Mouse (Mus musculus): ENCODE data around the gene Npff. TPM values are rescaled to one million over a fixed set of nuclear protein-coding genes. Genes with fewer than 3 reads are reported as not detected.

Gene Npff
- polyA plus RNA-seq, 1 experiment from 2014 or later: 2.9 TPM

- no peak overlapping the region for H3K4me3 ChIP-seq (ENCODE audit: low read depth, low read length)
- TF ChIP-seq CTCF (IDR thresholded peaks at IDR 0.05; ENCODE audit: low read depth): no peak
- 69% methylated on average over 4 of the region's 4 CpGs for WGBS
- DNase-seq (no peak), ATAC-seq (ENCODE audit: insufficient read depth) (no peak)
- H3K9me3 ChIP-seq (ENCODE audit: low read depth, low read length): no peaks in the 10 kb centered on the region
- H3K27ac ChIP-seq (ENCODE audit: low read depth): no peak overlapping the region
- no peak overlapping the region; the same call in 1 of the 2 replicates for H3K4me2 ChIP-seq
- H3K36me3 ChIP-seq (ENCODE audit: insufficient read depth): peaks cover 45% of the 10 kb centered on the region
- H3K9ac ChIP-seq: no peak overlapping the region
- H3K4me1 ChIP-seq (ENCODE audit: insufficient read depth): peaks cover 9% of the 10 kb centered on the region
- H3K27me3 ChIP-seq (ENCODE audit: insufficient read depth, low read length): no peaks in the 10 kb centered on the region
Observed at GRCm38 (mm10) chr15:102520416-102520815, 4.3 kb downstream of the Npff start.

GRCm38 (mm10) chr15:102519211-102520141 lies 5.3 kb downstream of the Npff start:
- no peak for DNase-seq
- Histone ChIP-seq H3K27ac (ENCODE audit: low read depth) (peak overlapping the region; percentile 99), H3K4me3 (ENCODE audit: low read depth, low read length) (peak overlapping the region; percentile 67), H3K36me3 (ENCODE audit: insufficient read depth) (peaks cover 39% of the 10 kb centered on the region), H3K27me3 (ENCODE audit: insufficient read depth, low read length) (no peaks in the 10 kb centered on the region), H3K9me3 (ENCODE audit: low read depth, low read length) (no peaks in the 10 kb centered on the region), H3K9ac (peak overlapping the region; percentile 74), H3K4me2 (peak overlapping the region; percentile 91), H3K4me1 (ENCODE audit: insufficient read depth) (peaks cover 10% of the 10 kb centered on the region)
- TF ChIP-seq CTCF (IDR thresholded peaks at IDR 0.05; ENCODE audit: low read depth): no peak
- WGBS: 49% methylated on average over 17 of the region's 17 CpGs
- ATAC-seq (ENCODE audit: insufficient read depth): no peak

- H3K9me3 ChIP-seq (ENCODE audit: low read depth, low read length): no peaks in the 10 kb centered on the region
- WGBS: 8% methylated on average over 9 of the region's 9 CpGs
- peaks cover 33% of the 10 kb centered on the region for H3K36me3 ChIP-seq (ENCODE audit: insufficient read depth)
- peak overlapping the region; percentile 74 for H3K9ac ChIP-seq
- H3K27ac ChIP-seq (ENCODE audit: low read depth): peak overlapping the region; percentile 99
- peak overlapping the region; percentile 91 for H3K4me2 ChIP-seq
- DNase-seq: no peak
- peaks cover 10% of the 10 kb centered on the region for H3K4me1 ChIP-seq (ENCODE audit: insufficient read depth)
- H3K27me3 ChIP-seq (ENCODE audit: insufficient read depth, low read length): no peaks in the 10 kb centered on the region
- peak overlapping the region; percentile 67 for H3K4me3 ChIP-seq (ENCODE audit: low read depth, low read length)
- TF ChIP-seq CTCF (IDR thresholded peaks at IDR 0.05; ENCODE audit: low read depth): no peak
- no peak; the same call in 1 of the 2 replicates for ATAC-seq (ENCODE audit: insufficient read depth)
Observed at GRCm38 (mm10) chr15:102518859-102519201, 5.9 kb downstream of the Npff start.

GRCm38 (mm10) chr15:102517976-102518858 lies 6.5 kb downstream of the Npff start, which contains the start of gene Tarbp2:
Gene Tarbp2, plus strand, starts transcription at chr15:102518192.
- Histone ChIP-seq H3K4me2 (peak within 1 kb of the TSS; percentile 91), H3K4me1 (ENCODE audit: insufficient read depth) (peaks cover 10% of the 10 kb centered on the region), H3K36me3 (ENCODE audit: insufficient read depth) (peaks cover 31% of the 10 kb centered on the region), H3K4me3 (ENCODE audit: low read depth, low read length) (peak within 1 kb of the TSS; percentile 67), H3K9ac (peak within 1 kb of the TSS; percentile 74), H3K9me3 (ENCODE audit: low read depth, low read length) (no peaks in the 10 kb centered on the region), H3K27ac (ENCODE audit: low read depth) (peak within 1 kb of the TSS; percentile 99), H3K27me3 (ENCODE audit: insufficient read depth, low read length) (no peaks in the 10 kb centered on the region)
- WGBS: under 1% methylated on average over 59 of the region's 60 CpGs
- peak; percentile 90 for ATAC-seq (ENCODE audit: insufficient read depth)
- peak; percentile 100 for DNase-seq
- no peak for TF ChIP-seq CTCF (IDR thresholded peaks at IDR 0.05; ENCODE audit: low read depth)

GRCm38 (mm10) chr15:102517631-102517975 lies 7.1 kb downstream of the Npff start:
- Histone ChIP-seq H3K9ac (peak overlapping the region; percentile 72), H3K4me3 (ENCODE audit: low read depth, low read length) (peak overlapping the region; percentile 67), H3K27ac (ENCODE audit: low read depth) (peak overlapping the region; percentile 99), H3K4me1 (ENCODE audit: insufficient read depth) (peaks cover 10% of the 10 kb centered on the region), H3K9me3 (ENCODE audit: low read depth, low read length) (no peaks in the 10 kb centered on the region), H3K36me3 (ENCODE audit: insufficient read depth) (peaks cover 25% of the 10 kb centered on the region), H3K27me3 (ENCODE audit: insufficient read depth, low read length) (no peaks in the 10 kb centered on the region), H3K4me2 (peak overlapping the region; percentile 91)
- DNase-seq: no peak
- ATAC-seq (ENCODE audit: insufficient read depth): no peak
- TF ChIP-seq CTCF (IDR thresholded peaks at IDR 0.05; ENCODE audit: low read depth): no peak
- under 1% methylated on average over 10 of the region's 10 CpGs for WGBS

- TF ChIP-seq CTCF (IDR thresholded peaks at IDR 0.05; ENCODE audit: low read depth): no peak
- Histone ChIP-seq H3K4me3 (ENCODE audit: low read depth, low read length) (peak within 1 kb of the TSS; percentile 67), H3K9ac (peak within 1 kb of the TSS; percentile 72), H3K4me1 (ENCODE audit: insufficient read depth) (peaks cover 10% of the 10 kb centered on the region), H3K4me2 (peak within 1 kb of the TSS; percentile 91), H3K9me3 (ENCODE audit: low read depth, low read length) (no peaks in the 10 kb centered on the region), H3K36me3 (ENCODE audit: insufficient read depth) (peaks cover 18% of the 10 kb centered on the region), H3K27me3 (ENCODE audit: insufficient read depth, low read length) (no peaks in the 10 kb centered on the region), H3K27ac (ENCODE audit: low read depth) (peak within 1 kb of the TSS; percentile 99)
- ATAC-seq (ENCODE audit: insufficient read depth) (peak; percentile 16; the same call in 1 of the 2 replicates), DNase-seq (peak; percentile 82)
- WGBS: under 1% methylated on average over 43 of the region's 43 CpGs
Observed at GRCm38 (mm10) chr15:102516728-102517404, 7.9 kb downstream of the Npff start, which contains the start of gene Map3k12. Gene Map3k12, minus strand, starts transcription at chr15:102517064.

Data from lung, embryonic 14.5 days (tissue).